Mouse (Mus musculus): ENCODE measurements around the gene Prop1.

- TF ChIP-seq CTCF (IDR thresholded peaks at IDR 0.05 in 2 of 3, conservative IDR thresholded peaks at IDR 0.05 in 1 of 3; ENCODE audit: control insufficient read depth in 1 of 3, insufficient read depth in 1 of 3, low read depth in 2 of 3, low read length in 3 of 3, poor library complexity in 1 of 3, severe bottlenecking in 1 of 3) (no peak), KAT2A (conservative IDR thresholded peaks at IDR 0.05; ENCODE audit: low read depth, low read length) (no peak), POLR2A (IDR thresholded peaks at IDR 0.05; ENCODE audit: control insufficient read depth in 1 of 2, insufficient read depth in 1 of 2, low read depth in 1 of 2, low read length in 2 of 2, poor library complexity in 1 of 2) (no peak), E2F4 (IDR thresholded peaks at IDR 0.05; ENCODE audit: borderline replicate concordance, low read depth, low read length) (no peak), POLR2AphosphoS2 (IDR thresholded peaks at IDR 0.05; ENCODE audit: low read length) (no peak), MAX (IDR thresholded peaks at IDR 0.05; ENCODE audit: low read length) (no peak), EP300 (IDR thresholded peaks at IDR 0.05; ENCODE audit: low read depth in 1 of 2, low read length in 2 of 2) (no peak), ZNF384 (IDR thresholded peaks at IDR 0.05; ENCODE audit: low read depth, low read length) (no peak), HCFC1 (IDR thresholded peaks at IDR 0.05; ENCODE audit: low read depth, low read length) (no peak), RCOR1 (IDR thresholded peaks at IDR 0.05; ENCODE audit: low read depth, low read length) (no peak)
These were observed 11.2 kb downstream of the Prop1 start for GRCm38 (mm10) chr11:50942386-50942785.
